Mouse (Mus musculus) cerebellum, postnatal 4 days (tissue): ENCODE data around the gene Foxp1.

Experiments
- DNase-seq, 2 experiments: peaks; one replicate each; pipeline ENCODE4 v3.0.0; 2022; ENCODE audit warnings: low spot score in 2 of 2, mixed read lengths in 1 of 2

Foxp1 gene

GRCm38 (mm10) chr6:99026635-99027541, 495.6 kb downstream of the Foxp1 start:
- no peak for DNase-seq

GRCm38 (mm10) chr6:99026040-99026439, 496.5 kb downstream of the Foxp1 start:
- no peak for DNase-seq

- no peak for DNase-seq
Measured at GRCm38 (mm10) chr6:99024588-99024987, 497.9 kb downstream of the Foxp1 start.

GRCm38 (mm10) chr6:99020570-99021444, 501.7 kb downstream of the Foxp1 start:
- no peak for DNase-seq

GRCm38 (mm10) chr6:99019716-99020115, 502.8 kb downstream of the Foxp1 start:
- no peak for DNase-seq

- DNase-seq = no peak
Measured at GRCm38 (mm10) chr6:99019266-99019665, 503.3 kb downstream of the Foxp1 start.

GRCm38 (mm10) chr6:99013866-99014502, 508.5 kb downstream of the Foxp1 start:
- DNase-seq = no peak

GRCm38 (mm10) chr6:99013119-99013865, 509.2 kb downstream of the Foxp1 start:
- no peak for DNase-seq

GRCm38 (mm10) chr6:99011895-99012584, 510.5 kb downstream of the Foxp1 start:
- no peak for DNase-seq

GRCm38 (mm10) chr6:99009771-99010170, 512.8 kb downstream of the Foxp1 start:
- no peak for DNase-seq

GRCm38 (mm10) chr6:99008565-99008964, 514.0 kb downstream of the Foxp1 start:
- no peak for DNase-seq

GRCm38 (mm10) chr6:99007542-99007941, 515.0 kb downstream of the Foxp1 start:
- DNase-seq = no peak

- DNase-seq = no peak
Measured at GRCm38 (mm10) chr6:99004255-99004997, 518.1 kb downstream of the Foxp1 start.

- DNase-seq = no peak
Measured at GRCm38 (mm10) chr6:99003108-99003709, 519.3 kb downstream of the Foxp1 start.

- DNase-seq = no peak
Measured at GRCm38 (mm10) chr6:99001637-99002036, 520.9 kb downstream of the Foxp1 start.

- DNase-seq = no peak
Measured at GRCm38 (mm10) chr6:98998971-98999932, 523.3 kb downstream of the Foxp1 start.

GRCm38 (mm10) chr6:98997742-98998141, 524.8 kb downstream of the Foxp1 start:
- DNase-seq = no peak

- no peak for DNase-seq
Measured at GRCm38 (mm10) chr6:98996822-98997221, 525.7 kb downstream of the Foxp1 start.
